Mouse (Mus musculus) small intestine, adult 10 weeks (tissue): Measurements from ENCODE around the gene Olfr1145. TPM values are rescaled to one million over a fixed set of nuclear protein-coding genes. Genes with fewer than 3 reads are reported as not detected.

Source experiments
- polyA plus RNA-seq: library from polyadenylated mRNA; stranded (reverse); fragments of 350-450 nt; fragmentation: Illumina TruSeq; extraction: RNeasy Lipid Tissue Mini Kit (QIAGEN cat#74804); gene quantifications from one replicate; pipeline ENCODE4 v1.2.3, GENCODE M21; 2014; ENCODE audit warnings: low replicate concordance

Gene Olfr1145
- not detected for polyA plus RNA-seq

DNA sequence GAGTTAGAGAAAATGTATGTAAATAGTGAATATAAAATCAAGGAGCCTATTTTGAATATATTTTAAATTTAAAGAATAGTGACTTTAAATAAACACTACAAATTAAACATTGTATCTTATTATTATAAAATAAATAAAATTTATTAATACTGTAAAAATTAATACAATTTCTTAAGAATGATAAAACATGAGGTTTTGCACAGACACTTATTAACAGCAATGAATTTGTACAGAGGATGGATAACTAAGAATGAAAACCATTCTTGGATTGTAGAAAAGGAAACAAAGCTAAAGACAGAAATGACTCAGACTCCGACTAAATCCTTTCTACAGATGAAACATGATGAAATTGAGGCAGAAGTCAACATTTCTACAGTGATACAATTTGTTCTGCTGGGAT is at the start of gene Olfr1145:
Gene Olfr1145 (plus strand): TSS at position 301 of the 400 bp plus-strand sequence.

DNA sequence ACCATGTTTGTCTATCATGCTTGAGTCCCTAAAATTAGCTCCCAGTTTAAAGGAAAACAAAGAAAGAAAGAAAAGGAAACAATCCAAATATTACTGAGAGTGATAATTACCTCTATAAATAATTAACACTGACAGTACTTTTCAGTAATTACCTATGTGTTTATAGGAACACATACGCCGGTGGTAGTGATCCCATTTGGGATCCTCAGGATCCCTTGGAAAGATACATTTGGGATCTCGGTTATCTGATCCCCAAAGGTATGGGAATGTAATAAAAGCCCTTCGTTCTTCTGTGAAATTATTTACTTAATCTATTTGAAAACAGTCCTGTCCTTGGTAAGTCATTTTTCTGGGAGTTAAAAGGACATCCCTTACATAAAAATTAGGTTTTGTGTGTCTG is 30.4 kb upstream of the Olfr1145 start, which contains the start of gene Olfr152:
Gene Olfr152 (plus strand): TSS at position 301 of the 400 bp plus-strand sequence.

DNA sequence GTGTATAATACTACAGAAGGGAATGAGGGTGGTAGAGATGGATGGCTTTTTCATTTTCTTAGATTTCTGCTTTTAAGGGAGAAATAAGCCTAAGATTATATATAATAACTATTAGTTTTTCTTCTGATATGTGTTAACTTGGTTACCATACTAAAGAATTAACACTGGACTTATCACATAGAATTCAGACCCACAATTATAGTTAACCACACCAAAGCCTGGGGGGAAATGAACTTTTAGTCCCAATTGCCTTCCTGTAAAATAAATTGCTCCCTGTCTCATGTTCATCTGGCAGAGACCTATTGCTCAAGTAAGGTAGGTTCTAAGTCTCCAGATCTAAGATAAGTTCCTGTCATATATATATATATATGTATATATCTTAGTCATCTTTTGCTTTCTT is 9.3 kb upstream of the Olfr1145 start, which contains the start of gene Olfr1143:
Gene Olfr1143 (plus strand): TSS at position 301 of the 400 bp plus-strand sequence.

DNA sequence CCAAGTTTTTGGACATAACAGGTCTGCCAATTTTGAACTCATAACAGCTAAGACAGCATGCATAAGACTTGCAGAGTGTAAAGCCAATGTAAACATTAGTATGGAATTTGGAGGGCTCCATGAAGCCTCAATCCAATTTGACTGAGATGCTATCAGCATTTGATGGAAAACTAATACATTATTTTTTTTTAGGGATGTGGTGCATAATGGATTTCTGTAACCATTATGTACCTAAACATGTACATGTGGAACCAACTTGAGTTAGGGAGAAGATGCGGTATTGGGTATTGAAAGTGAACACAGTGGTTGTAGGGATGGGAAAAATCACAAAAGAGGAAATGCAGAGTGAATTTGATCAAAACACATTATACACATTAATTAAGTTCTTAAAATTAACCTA is 20.6 kb downstream of the Olfr1145 start, which contains the start of gene Olfr1148:
Gene Olfr1148 (plus strand): TSS at position 301 of the 400 bp plus-strand sequence.

DNA sequence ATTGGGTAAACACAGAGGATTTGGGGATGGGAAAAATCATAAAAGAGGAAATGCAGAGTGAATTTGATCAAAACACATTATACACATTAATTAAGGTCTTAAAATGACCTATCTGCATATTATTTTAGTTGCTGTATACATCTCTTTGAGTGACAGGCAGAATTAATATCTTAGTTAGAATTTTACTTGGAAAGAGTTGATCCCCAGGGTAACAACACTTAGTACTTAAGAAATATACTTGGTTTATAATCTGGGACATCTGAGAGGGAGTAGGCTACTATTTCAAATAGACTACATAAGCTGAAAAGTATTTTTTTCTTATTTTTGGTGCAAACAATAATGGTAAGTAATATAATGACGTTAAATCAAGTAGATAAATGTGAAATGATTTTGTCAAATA is 34.1 kb downstream of the Olfr1145 start, which contains the start of gene Olfr1150-ps1:
Gene Olfr1150-ps1 (plus strand): TSS at position 301 of the 400 bp plus-strand sequence.

DNA sequence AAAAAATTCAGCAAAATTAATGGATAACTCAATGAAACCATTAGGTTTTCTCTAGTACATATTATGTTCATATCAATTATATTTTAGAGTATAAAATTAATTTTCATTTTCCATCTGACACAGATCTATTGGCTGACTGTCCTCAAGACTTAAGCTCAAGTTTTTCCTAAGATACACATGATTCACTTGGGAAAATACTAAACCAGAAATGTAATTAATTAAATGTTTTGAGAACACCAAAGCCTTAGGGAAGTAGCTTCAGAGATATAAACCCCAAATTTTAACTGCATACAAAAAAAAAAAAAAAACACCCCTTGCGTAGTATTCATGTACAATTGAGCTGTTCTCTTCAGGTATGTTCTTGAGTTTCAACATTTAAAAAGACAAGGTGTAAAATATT is 45.9 kb downstream of the Olfr1145 start, which contains the start of gene Olfr1151:
Gene Olfr1151 (plus strand): TSS at position 301 of the 400 bp plus-strand sequence.

Other genes with a start within 250 kb of the Olfr1145 start
- gene Olfr1129, start 235.9 kb upstream of the Olfr1145 start, polyA plus RNA-seq = not detected
- gene Olfr1130, start 203.6 kb upstream of the Olfr1145 start, polyA plus RNA-seq = not detected
- not detected for gene Olfr1131, start 182.7 kb upstream of the Olfr1145 start, polyA plus RNA-seq
- gene Olfr1132, start 172.3 kb upstream of the Olfr1145 start, polyA plus RNA-seq = not detected
- not detected for gene Olfr1133, start 162.4 kb upstream of the Olfr1145 start, polyA plus RNA-seq
- gene Olfr1134, start 151.4 kb upstream of the Olfr1145 start, polyA plus RNA-seq = not detected
- not detected for gene Olfr1135, start 136.2 kb upstream of the Olfr1145 start, polyA plus RNA-seq
- not detected for gene Olfr1136, start 115.9 kb upstream of the Olfr1145 start, polyA plus RNA-seq
- gene Olfr1137, start 96.6 kb upstream of the Olfr1145 start, polyA plus RNA-seq = not detected
- gene Olfr1138, start 69.8 kb upstream of the Olfr1145 start, polyA plus RNA-seq = not detected
- not detected for gene Olfr1140, start 66.1 kb upstream of the Olfr1145 start, polyA plus RNA-seq
- not detected for gene Olfr1141, start 55.8 kb upstream of the Olfr1145 start, polyA plus RNA-seq
- gene Olfr152, start 30.3 kb upstream of the Olfr1145 start, polyA plus RNA-seq = not detected
- not detected for gene Olfr1143, start 9.2 kb upstream of the Olfr1145 start, polyA plus RNA-seq
- not detected for gene Olfr1148, start 20.7 kb downstream of the Olfr1145 start, polyA plus RNA-seq
- not detected for gene Olfr1150-ps1, start 34.2 kb downstream of the Olfr1145 start, polyA plus RNA-seq
- not detected for gene Olfr1151, start 46.0 kb downstream of the Olfr1145 start, polyA plus RNA-seq
- not detected for gene Olfr1152, start 56.7 kb downstream of the Olfr1145 start, polyA plus RNA-seq
- not detected for gene Olfr1153, start 85.1 kb downstream of the Olfr1145 start, polyA plus RNA-seq
- gene Olfr1154, start 95.3 kb downstream of the Olfr1145 start, polyA plus RNA-seq = not detected
- gene Olfr1155, start 135.3 kb downstream of the Olfr1145 start, polyA plus RNA-seq = not detected
- gene Olfr1156, start 143.3 kb downstream of the Olfr1145 start, polyA plus RNA-seq = not detected
- gene Olfr1157, start 158.5 kb downstream of the Olfr1145 start, polyA plus RNA-seq = not detected
- gene Olfr74, start 164.8 kb downstream of the Olfr1145 start, polyA plus RNA-seq = not detected
- not detected for gene Olfr1158, start 180.3 kb downstream of the Olfr1145 start, polyA plus RNA-seq
- gene Olfr1160, start 198.4 kb downstream of the Olfr1145 start, polyA plus RNA-seq = not detected
- gene Olfr1161, start 213.0 kb downstream of the Olfr1145 start, polyA plus RNA-seq = not detected
- not detected for gene Olfr73, start 227.9 kb downstream of the Olfr1145 start, polyA plus RNA-seq
- not detected for gene Olfr1162, start 241.3 kb downstream of the Olfr1145 start, polyA plus RNA-seq